22 mouse cellular contexts compared by ENCODE assay signal in genomic region chr1:106684546-106684945, GRCm38 (mm10). TPM values are rescaled to one million over a fixed set of nuclear protein-coding genes. Genes with fewer than 3 reads are reported as not detected.
DNase-seq lines count a peak whose midpoint lies in the region; TF ChIP-seq lines count a peak whose summit lies in the region.
"Had no signal": no experiment of that assay in that cellular context is flagged by ENCODE, and none has a peak within 500 bp of the region (broad histone marks: within the 10 kb centered on the region; RNA-seq: fewer than 3 reads in every experiment).

No protein-coding gene starts in this region.

- peak overlapping the region; percentile 35 for H3K9ac ChIP-seq in CH12.LX (ENCODE audit: insufficient read depth, low read depth)
- H3K9ac ChIP-seq: embryonic facial prominence, embryonic 13.5 days; embryonic facial prominence, embryonic 15.5 days; forebrain, embryonic 12.5 days had no signal

- no peak for TF ChIP-seq RAD21 in CH12.LX (IDR thresholded peaks at IDR 0.05; ENCODE audit: low read depth, low read length)

- in situ Hi-C loops in CH12.LX (cut with MboI; ENCODE audit: low pct_ligation_motif_present, low pct_unique_long_range_greater_than_20kb, low sequenced_read_pairs), result no loop called here

- H3K4me3 ChIP-seq in CH12.LX (replicated peaks in 1 of 3; ENCODE audit: low read depth in 2 of 3, low read length in 2 of 3, poor library complexity in 1 of 3), result no peak overlapping the region
- H3K4me3 ChIP-seq: embryonic facial prominence, embryonic 13.5 days; embryonic facial prominence, embryonic 15.5 days; erythroblast, embryonic 14.5 days; forebrain, embryonic 10.5 days; forebrain, embryonic 12.5 days had no signal

- no peak for TF ChIP-seq CTCF in CH12.LX (conservative IDR thresholded peaks at IDR 0.05 in 1 of 2, IDR thresholded peaks at IDR 0.05 in 1 of 2; ENCODE audit: low read depth in 2 of 2, low read length in 2 of 2)

- TF ChIP-seq POLR2A in CH12.LX (IDR thresholded peaks at IDR 0.05; ENCODE audit: low read depth, low read length), result no peak

- peaks cover 0 to 4% of the 10 kb centered on the region in 2 experiments for H3K36me3 ChIP-seq in CH12.LX (replicated peaks in 1 of 2; ENCODE audit: control insufficient read depth in 1 of 2, insufficient read depth in 1 of 2, low read length in 1 of 2)
- H3K36me3 ChIP-seq: embryonic facial prominence, embryonic 15.5 days; forebrain, embryonic 10.5 days; forebrain, embryonic 12.5 days had no signal

- dilution Hi-C loops in CH12.LX (cut with MboI; ENCODE audit: extremely low pct_ligation_motif_present, extremely low pct_unique_long_range_greater_than_20kb, low sequenced_read_pairs), result no loop called here

- peak overlapping the region; percentile 36; the same call in 1 of the 2 replicates for H3K27ac ChIP-seq in CH12.LX (ENCODE audit: insufficient read depth, low read depth)
- H3K27ac ChIP-seq: embryonic facial prominence, embryonic 13.5 days; embryonic facial prominence, embryonic 15.5 days; forebrain, embryonic 10.5 days; forebrain, embryonic 12.5 days had no signal

- H3K9me3 ChIP-seq in CH12.LX (replicated peaks; ENCODE audit: low read length), result peaks cover under 1% of the 10 kb centered on the region
- H3K9me3 ChIP-seq: embryonic facial prominence, embryonic 13.5 days; embryonic facial prominence, embryonic 15.5 days; forebrain, embryonic 10.5 days; forebrain, embryonic 12.5 days had no signal

- H3K4me2 ChIP-seq in CH12.LX (ENCODE audit: insufficient read depth, low read depth, poor library complexity, severe bottlenecking), result peak overlapping the region; percentile 27; the same call in 1 of the 2 replicates
- H3K4me2 ChIP-seq: embryonic facial prominence, embryonic 13.5 days; embryonic facial prominence, embryonic 15.5 days; forebrain, embryonic 12.5 days had no signal

- no peak for TF ChIP-seq EP300 in CH12.LX (IDR thresholded peaks at IDR 0.05; ENCODE audit: low read length)

- peak; percentile 22 for DNase-seq in lung, postnatal 10 days
- DNase-seq in lung, postnatal 25 days (ENCODE audit: low spot score), result no peak
- peak; percentile 46 for DNase-seq in CD4-positive, CD25-positive, alpha-beta regulatory T cell, adult 2 months (ENCODE audit: low read depth, low spot score)
- DNase-seq in CH12.LX (ENCODE audit: extremely low read depth), result no peak
- no peak for DNase-seq in kidney, adult 8-10 months
- DNase-seq in cerebellum, adult 8-10 months, result no peak
- DNase-seq: adrenal gland, adult 8-10 months; adrenal gland, postnatal 14 days; adrenal gland, postnatal 36 days; B cell, adult 2 months; cerebellum, adult 11-12 months; cerebellum, adult 2 months; cerebellum, adult 9-11 months; cerebellum, postnatal 14 days; cerebellum, postnatal 36 days; embryo, embryonic 11 days had no signal

- no peaks in the 10 kb centered on the region for H3K27me3 ChIP-seq in CH12.LX (replicated peaks)
- H3K27me3 ChIP-seq: embryonic facial prominence, embryonic 13.5 days; embryonic facial prominence, embryonic 15.5 days; forebrain, embryonic 12.5 days; Patski had no signal

- peaks cover 38 to 80% of the 10 kb centered on the region in 2 experiments for H3K4me1 ChIP-seq in CH12.LX (ENCODE audit: control insufficient read depth in 1 of 2, insufficient read depth in 2 of 2)
- H3K4me1 ChIP-seq: embryonic facial prominence, embryonic 13.5 days; embryonic facial prominence, embryonic 15.5 days; forebrain, embryonic 10.5 days; forebrain, embryonic 12.5 days had no signal

- H3K79me2 ChIP-seq in CH12.LX (replicated peaks; ENCODE audit: control insufficient read depth, extremely low read depth, insufficient read depth, poor library complexity, severe bottlenecking), result peaks cover 2% of the 10 kb centered on the region

TF ChIP-seq in CH12.LX, 34 proteins besides CTCF, POLR2A, EP300 and RAD21:
- TF ChIP-seq JUND (conservative IDR thresholded peaks at IDR 0.05; ENCODE audit: low read depth, low read length) (peak; percentile 17; the same call in 1 of the 2 replicates), JUN (IDR thresholded peaks at IDR 0.05; ENCODE audit: insufficient read depth, low read depth, low read length) (peak; percentile 53), MEF2A (IDR thresholded peaks at IDR 0.05; ENCODE audit: borderline replicate concordance, low read depth, low read length) (peak; percentile 56; the same call in 1 of the 2 replicates), ETS1 (conservative IDR thresholded peaks at IDR 0.05; ENCODE audit: low read depth, low read length) (peak; percentile 67), NELFE (IDR thresholded peaks at IDR 0.05; ENCODE audit: low read depth, low read length) (no peak), HCFC1 (IDR thresholded peaks at IDR 0.05; ENCODE audit: low read depth, low read length) (no peak), ELF1 (IDR thresholded peaks at IDR 0.05; ENCODE audit: low read depth, low read length) (peak; percentile 75), MAZ (IDR thresholded peaks at IDR 0.05; ENCODE audit: low read depth, low read length) (no peak)
TF ChIP-seq in CH12.LX: peak in this region for 5.

RNA-seq across cellular contexts. Expression of gene Bcl2, which starts 29.5 kb away (rescaled TPM):
- 7.6 and 13.6 TPM in 2 replicates for total RNA-seq in CH12.LX (2012; rRNA removed)
- 8.7 and 9.6 TPM in 2 replicates for total RNA-seq in CH12.LX (2014; rRNA removed)
- 4.5 and 4.7 TPM in 2 replicates for polyA plus RNA-seq in CH12.LX (2012; ENCODE audit: insufficient read length, low read depth)
- polyA plus RNA-seq: erythroblast, embryonic 14.5 days had no signal

Comparison
In these comparisons a context has a peak if more than half of its experiments do, and no peak if none do; other contexts are left out.
1. DNase-seq: peak in lung, postnatal 10 days (single experiment) and CD4-positive, CD25-positive, alpha-beta regulatory T cell, adult 2 months (single experiment); none in lung, postnatal 25 days (single experiment), CH12.LX (single experiment), kidney, adult 8-10 months (0 of 2) and cerebellum, adult 8-10 months (single experiment).